Mouse (Mus musculus) G1E (cell line): Measurements from ENCODE around the gene Cd3eap.

ENCODE experiments used
- CTCF ChIP-seq: IDR thresholded peaks from 2 replicates; pipeline ENCODE4 v1.5.1; 2012; ENCODE audit warnings: low read depth, low read length, inconsistent platforms, mixed read lengths
- GATA1 ChIP-seq: IDR thresholded peaks from 2 replicates; pipeline ENCODE4 v1.6.1; 2012; ENCODE audit warnings: borderline replicate concordance, low read length, inconsistent platforms, mixed read lengths
- GATA2 ChIP-seq: IDR thresholded peaks from 2 replicates; pipeline ENCODE4 v1.6.1; 2012; ENCODE audit warnings: low read depth, low read length, inconsistent platforms, borderline replicate concordance
- POLR2AphosphoS5 ChIP-seq: IDR thresholded peaks from 2 replicates; pipeline ENCODE4 v1.6.1; 2012; ENCODE audit warnings: low read depth, low read length, inconsistent platforms; ENCODE audit not compliant: insufficient replicate concordance
- TAL1 ChIP-seq: conservative IDR thresholded peaks from 2 replicates; pipeline ENCODE4 v1.6.1; 2012; ENCODE audit warnings: low read depth, low read length, inconsistent platforms, mixed read lengths

DNA sequence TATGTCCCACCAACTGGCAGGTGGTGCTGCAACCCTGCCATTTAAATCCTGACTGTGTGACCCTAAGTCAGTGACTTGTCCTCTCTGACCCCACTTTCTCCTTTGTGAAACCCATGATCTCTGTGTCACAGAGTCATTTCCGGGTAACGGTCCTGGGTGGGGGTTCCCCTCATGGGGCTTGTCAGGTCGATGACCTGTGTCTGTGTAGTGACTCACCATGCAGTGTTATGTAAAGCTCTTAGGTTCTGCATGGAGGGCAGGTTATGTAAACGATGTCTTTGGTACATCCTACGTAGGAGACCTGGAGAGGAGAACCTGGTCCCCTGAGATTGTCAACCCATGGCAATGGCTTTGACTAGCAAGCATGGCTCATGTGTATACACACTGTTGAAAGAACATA is 37.8 kb downstream of the Cd3eap start:
- TF ChIP-seq CTCF (no peak), GATA2 (no peak), GATA1 (no peak), TAL1 (no peak), POLR2AphosphoS5 (no peak)
